Mouse (Mus musculus): ENCODE data around the gene Taf4.

Taf4 gene

GRCm38 (mm10) chr2:179921021-179921653 lies 55.3 kb downstream of the Taf4 start:
- TF ChIP-seq GATA4 (IDR thresholded peaks at IDR 0.05; ENCODE audit: insufficient replicate concordance, low read length): no peak

- no peak for TF ChIP-seq GATA4 (IDR thresholded peaks at IDR 0.05; ENCODE audit: insufficient replicate concordance, low read length)
Measured at GRCm38 (mm10) chr2:179920042-179920441, 56.4 kb downstream of the Taf4 start.

DNA sequence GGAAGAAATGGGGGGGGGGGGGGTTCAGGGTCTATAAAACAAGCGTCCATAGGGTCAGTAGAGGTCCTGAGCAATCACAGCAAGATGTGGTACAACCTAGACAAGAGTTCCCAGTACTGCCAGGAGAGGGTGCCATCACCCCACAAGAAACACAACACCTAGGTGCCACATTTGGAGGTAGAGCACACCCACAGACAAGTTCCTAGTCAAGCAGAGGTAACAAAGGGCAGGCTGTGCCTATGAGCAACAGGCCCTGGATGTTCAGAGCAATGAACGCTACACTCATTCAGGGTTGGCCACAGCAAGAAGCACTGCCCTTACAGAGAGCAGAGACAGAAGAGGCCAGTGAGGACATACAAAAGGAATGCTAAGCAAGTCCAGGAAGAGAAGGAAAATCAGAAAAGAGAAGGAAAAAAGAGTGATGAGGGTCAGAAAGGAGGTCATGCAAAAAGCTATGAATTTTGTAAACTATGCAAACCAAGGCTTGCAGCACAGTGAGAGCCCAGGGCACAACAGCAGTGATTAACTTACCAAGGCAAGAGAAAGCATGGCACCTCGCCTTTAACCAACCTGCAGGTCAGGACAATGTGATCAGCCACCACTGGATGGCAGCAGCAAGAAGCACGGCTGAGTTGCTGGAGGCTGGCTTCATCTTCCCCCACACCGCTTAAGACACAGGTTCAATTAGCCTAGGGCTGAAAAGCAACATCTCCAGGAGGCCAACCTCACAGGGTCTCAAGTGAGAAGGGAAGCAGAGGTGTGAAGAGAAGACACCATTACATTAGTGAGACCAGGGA lies 59.4 kb downstream of the Taf4 start:
- no peak for TF ChIP-seq GATA4 (IDR thresholded peaks at IDR 0.05; ENCODE audit: insufficient replicate concordance, low read length)

DNA sequence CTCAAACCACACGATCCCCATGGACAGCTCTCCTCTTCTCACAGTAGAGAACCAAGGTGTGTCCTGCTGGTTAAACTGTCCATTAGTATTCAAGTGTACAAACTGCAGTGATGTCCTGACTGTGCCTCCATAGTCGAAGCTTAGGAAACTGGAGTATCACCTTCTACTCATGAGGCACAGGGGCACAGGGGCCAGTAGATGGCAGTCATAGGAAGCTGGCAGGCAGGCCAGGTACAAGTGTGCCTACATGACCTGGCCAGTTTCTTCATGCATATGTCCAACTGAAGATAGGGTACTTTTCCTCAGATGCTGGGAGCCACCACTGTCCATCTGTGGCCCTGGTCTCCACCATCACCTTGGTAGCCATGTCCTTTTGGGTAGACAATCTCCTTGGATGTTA lies 62.2 kb downstream of the Taf4 start:
- TF ChIP-seq GATA4 (IDR thresholded peaks at IDR 0.05; ENCODE audit: insufficient replicate concordance, low read length): no peak

GRCm38 (mm10) chr2:179913349-179913748 lies 63.1 kb downstream of the Taf4 start:
- TF ChIP-seq GATA4 (IDR thresholded peaks at IDR 0.05; ENCODE audit: insufficient replicate concordance, low read length): no peak

GRCm38 (mm10) chr2:179912911-179913310 lies 63.5 kb downstream of the Taf4 start:
- no peak for TF ChIP-seq GATA4 (IDR thresholded peaks at IDR 0.05; ENCODE audit: insufficient replicate concordance, low read length)

DNA sequence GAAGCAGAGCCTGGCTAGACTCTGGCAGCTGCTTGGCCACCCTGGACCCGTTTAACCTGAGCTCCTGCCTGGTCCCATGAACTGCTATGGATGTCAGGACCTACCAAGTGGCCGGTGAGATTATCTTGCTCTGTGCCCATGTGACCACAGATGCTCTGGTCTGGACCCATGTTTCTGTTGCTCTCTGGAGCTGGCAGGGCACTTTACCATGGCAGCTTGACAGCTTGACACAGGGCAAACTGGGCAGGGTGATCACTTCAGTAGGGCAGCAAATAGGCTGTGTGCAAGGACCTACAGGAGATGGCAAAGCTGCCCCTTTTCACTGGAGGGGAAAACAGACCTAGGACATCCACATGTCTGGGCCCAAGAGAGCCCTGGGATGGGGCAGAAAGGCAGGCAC lies 79.5 kb downstream of the Taf4 start:
- no peak for TF ChIP-seq GATA4 (IDR thresholded peaks at IDR 0.05; ENCODE audit: insufficient replicate concordance, low read length)

DNA sequence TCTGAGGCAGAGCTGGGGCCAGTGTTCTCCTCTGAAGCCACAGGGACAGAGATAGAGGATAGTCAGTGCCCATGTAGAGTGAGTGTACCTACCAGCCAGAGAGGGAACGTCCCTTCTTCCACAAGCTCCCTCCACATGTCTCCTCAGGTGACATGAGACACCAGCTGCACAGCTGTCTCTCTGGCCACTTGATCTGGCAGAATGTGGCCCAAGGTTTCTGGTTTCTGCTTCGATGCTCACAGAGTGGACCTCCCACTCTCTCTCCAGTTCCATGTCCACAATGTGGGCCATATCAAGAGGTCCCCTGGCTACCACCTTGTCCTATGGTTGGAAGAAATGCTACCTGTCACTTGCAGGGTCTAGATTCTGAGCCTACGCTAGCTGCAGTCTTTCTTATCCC lies 85.4 kb downstream of the Taf4 start:
- TF ChIP-seq GATA4 (IDR thresholded peaks at IDR 0.05; ENCODE audit: insufficient replicate concordance, low read length): no peak

DNA sequence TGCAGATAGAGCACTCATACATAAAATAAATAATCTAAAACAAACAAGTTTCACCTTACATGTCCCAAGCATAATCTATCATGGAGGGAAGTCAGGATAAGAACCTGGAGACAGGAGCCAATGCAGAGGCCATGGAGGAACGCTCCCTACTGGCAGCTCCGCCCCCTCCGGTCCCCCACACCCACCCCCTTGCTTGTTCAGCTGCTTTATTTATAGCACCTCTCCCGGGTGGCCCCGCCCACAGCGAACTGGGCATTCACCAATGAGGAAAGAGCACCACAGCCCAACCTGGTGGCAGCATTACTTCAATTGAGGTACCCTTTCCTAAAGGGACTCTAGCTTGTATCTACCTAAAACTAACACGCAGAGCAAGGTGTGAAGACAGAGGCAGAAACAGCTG lies 91.9 kb downstream of the Taf4 start:
- no peak for TF ChIP-seq GATA4 (IDR thresholded peaks at IDR 0.05; ENCODE audit: insufficient replicate concordance, low read length)

- TF ChIP-seq GATA4 (IDR thresholded peaks at IDR 0.05; ENCODE audit: insufficient replicate concordance, low read length): no peak
Measured at GRCm38 (mm10) chr2:179877551-179878215, 98.8 kb downstream of the Taf4 start.

DNA sequence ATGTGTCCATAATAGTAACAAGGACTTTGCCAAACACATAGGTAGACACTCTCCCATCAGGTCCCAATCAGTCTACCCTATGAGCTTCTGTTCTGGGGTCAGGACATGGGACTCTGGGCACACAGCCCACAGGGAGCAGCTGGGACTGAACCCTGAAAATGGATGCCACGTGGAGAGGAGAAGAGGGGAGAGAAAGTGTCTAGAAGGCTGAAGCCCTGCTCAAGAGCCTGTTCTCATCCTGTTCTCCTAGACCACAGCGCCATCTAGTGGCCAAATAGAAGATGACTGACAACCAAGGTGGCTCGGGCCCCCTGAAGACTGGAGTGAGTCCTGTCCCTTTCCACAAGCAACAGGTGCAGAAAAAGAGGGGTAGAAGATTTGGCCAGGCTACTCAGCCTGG lies 101.3 kb downstream of the Taf4 start:
- no peak for TF ChIP-seq GATA4 (IDR thresholded peaks at IDR 0.05; ENCODE audit: insufficient replicate concordance, low read length)

DNA sequence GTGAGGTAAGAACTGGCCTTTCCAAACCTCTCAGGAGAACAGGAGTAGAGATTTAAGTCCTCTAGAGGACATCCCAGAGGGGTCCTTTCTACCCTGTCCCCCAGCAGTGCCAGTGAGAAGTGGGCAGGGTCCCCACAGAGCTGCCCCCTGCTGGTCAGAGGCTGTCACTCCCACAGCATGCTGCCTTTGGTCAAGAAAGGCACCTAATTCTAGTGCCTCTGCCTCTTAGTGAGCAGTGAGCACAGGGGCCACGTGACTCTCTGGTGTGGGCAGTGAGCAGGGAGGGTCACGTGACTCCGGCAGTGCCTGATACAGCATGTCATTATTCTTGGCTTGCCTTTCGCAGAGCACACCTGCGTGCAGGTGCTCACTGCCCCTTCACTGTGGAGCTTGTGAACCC lies 103.1 kb downstream of the Taf4 start:
- no peak for TF ChIP-seq GATA4 (IDR thresholded peaks at IDR 0.05; ENCODE audit: insufficient replicate concordance, low read length)

GRCm38 (mm10) chr2:179872724-179873123 lies 103.7 kb downstream of the Taf4 start:
- no peak for TF ChIP-seq GATA4 (IDR thresholded peaks at IDR 0.05; ENCODE audit: insufficient replicate concordance, low read length)

DNA sequence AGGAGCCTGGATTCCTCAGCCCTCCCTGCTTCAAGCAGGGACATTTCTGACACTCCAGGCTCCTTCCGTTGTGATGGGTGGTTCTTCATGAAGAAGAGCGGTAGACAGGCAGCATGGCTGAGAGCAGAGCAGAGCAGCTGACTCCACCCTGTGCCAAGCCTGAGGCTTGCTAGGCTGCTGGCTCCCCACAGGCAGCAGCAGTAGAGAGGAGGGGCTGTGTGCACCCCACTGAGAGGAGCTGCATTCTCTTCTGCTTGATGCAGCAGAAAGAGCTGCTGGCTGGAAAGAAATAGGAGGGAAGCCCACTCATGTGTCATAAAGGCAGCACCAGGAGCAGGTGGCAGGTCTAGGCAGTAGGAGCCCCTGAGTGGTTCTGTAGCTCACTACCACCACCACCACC lies 106.6 kb downstream of the Taf4 start:
- no peak for TF ChIP-seq GATA4 (IDR thresholded peaks at IDR 0.05; ENCODE audit: insufficient replicate concordance, low read length)

DNA sequence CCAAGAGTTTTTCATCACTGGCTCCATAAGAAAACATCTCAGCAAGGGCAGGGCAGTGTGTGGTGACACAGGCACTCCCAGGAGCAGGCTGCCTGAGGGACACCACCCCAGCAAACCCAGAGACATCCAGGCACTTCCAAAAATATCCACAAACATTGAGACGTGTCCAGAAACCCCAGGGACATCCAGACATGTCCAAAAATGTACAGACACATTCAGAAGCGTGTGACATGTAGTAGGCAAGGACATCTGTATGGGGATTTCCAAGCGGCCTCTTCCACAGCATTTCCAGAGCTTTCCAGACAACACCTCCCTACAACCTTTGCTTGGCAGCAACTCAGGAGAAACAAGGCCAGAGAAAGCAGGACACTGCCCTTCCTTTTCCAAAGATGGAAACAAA lies 108.8 kb downstream of the Taf4 start:
- TF ChIP-seq GATA4 (IDR thresholded peaks at IDR 0.05; ENCODE audit: insufficient replicate concordance, low read length): no peak

GRCm38 (mm10) chr2:179865097-179865496 lies 111.3 kb downstream of the Taf4 start:
- no peak for TF ChIP-seq GATA4 (IDR thresholded peaks at IDR 0.05; ENCODE audit: insufficient replicate concordance, low read length)

Measured in liver, adult (tissue).